Mouse (Mus musculus): Measurements from ENCODE around the gene Slc9a9. TPM values are rescaled to one million over a fixed set of nuclear protein-coding genes. Genes with fewer than 3 reads are reported as not detected.

Slc9a9 gene
- polyA plus RNA-seq, 1 experiment from 2014 or later: 3.7 TPM

GRCm38 (mm10) chr9:95208681-95209080 lies 539.0 kb downstream of the Slc9a9 start:
- Histone ChIP-seq H3K4me3 (replicated peaks; ENCODE audit: low read length) (no peak overlapping the region), H3K4me2 (ENCODE audit: low read length) (no peak overlapping the region), H3K9me3 (ENCODE audit: control insufficient read depth, low read length) (no peaks in the 10 kb centered on the region), H3K27me3 (replicated peaks; ENCODE audit: control insufficient read depth, insufficient read depth, low read length) (no peaks in the 10 kb centered on the region), H3K27ac (ENCODE audit: low read length) (no peak overlapping the region), H3K4me1 (replicated peaks; ENCODE audit: control insufficient read depth, insufficient read depth, low read length) (no peaks in the 10 kb centered on the region), H3K36me3 (ENCODE audit: control insufficient read depth, insufficient read depth) (no peaks in the 10 kb centered on the region), H3K9ac (replicated peaks; ENCODE audit: low read depth, low read length) (no peak overlapping the region)
- 92% methylated on average over 4 of the region's 4 CpGs for WGBS
- no peak for ATAC-seq

GRCm38 (mm10) chr9:95220009-95220408 lies 550.3 kb downstream of the Slc9a9 start:
- WGBS: 81% methylated on average over 3 of the region's 3 CpGs
- no peak overlapping the region for H3K4me2 ChIP-seq (ENCODE audit: low read length)
- no peaks in the 10 kb centered on the region for H3K4me1 ChIP-seq (replicated peaks; ENCODE audit: control insufficient read depth, insufficient read depth, low read length)
- ATAC-seq: no peak
- no peak overlapping the region for H3K9ac ChIP-seq (replicated peaks; ENCODE audit: low read depth, low read length)
- H3K4me3 ChIP-seq (replicated peaks; ENCODE audit: low read length): no peak overlapping the region
- no peaks in the 10 kb centered on the region for H3K9me3 ChIP-seq (ENCODE audit: control insufficient read depth, low read length)
- no peaks in the 10 kb centered on the region for H3K36me3 ChIP-seq (ENCODE audit: control insufficient read depth, insufficient read depth)
- H3K27ac ChIP-seq (ENCODE audit: low read length): no peak overlapping the region
- H3K27me3 ChIP-seq (replicated peaks; ENCODE audit: control insufficient read depth, insufficient read depth, low read length): no peaks in the 10 kb centered on the region

GRCm38 (mm10) chr9:95221310-95221709 lies 551.6 kb downstream of the Slc9a9 start:
- no peak overlapping the region for H3K9ac ChIP-seq (replicated peaks; ENCODE audit: low read depth, low read length)
- H3K27ac ChIP-seq (ENCODE audit: low read length): no peak overlapping the region
- H3K36me3 ChIP-seq (ENCODE audit: control insufficient read depth, insufficient read depth): no peaks in the 10 kb centered on the region
- 94% methylated on average over 5 of the region's 5 CpGs for WGBS
- no peak overlapping the region for H3K4me3 ChIP-seq (replicated peaks; ENCODE audit: low read length)
- no peaks in the 10 kb centered on the region for H3K27me3 ChIP-seq (replicated peaks; ENCODE audit: control insufficient read depth, insufficient read depth, low read length)
- ATAC-seq: no peak
- H3K4me2 ChIP-seq (ENCODE audit: low read length): no peak overlapping the region
- H3K4me1 ChIP-seq (replicated peaks; ENCODE audit: control insufficient read depth, insufficient read depth, low read length): no peaks in the 10 kb centered on the region
- H3K9me3 ChIP-seq (ENCODE audit: control insufficient read depth, low read length): no peaks in the 10 kb centered on the region

- H3K4me1 ChIP-seq (replicated peaks; ENCODE audit: control insufficient read depth, insufficient read depth, low read length): no peaks in the 10 kb centered on the region
- H3K36me3 ChIP-seq (ENCODE audit: control insufficient read depth, insufficient read depth): no peaks in the 10 kb centered on the region
- ATAC-seq: no peak
- H3K4me3 ChIP-seq (replicated peaks; ENCODE audit: low read length): no peak overlapping the region
- H3K27ac ChIP-seq (ENCODE audit: low read length): no peak overlapping the region
- no peak overlapping the region for H3K9ac ChIP-seq (replicated peaks; ENCODE audit: low read depth, low read length)
- no peaks in the 10 kb centered on the region for H3K9me3 ChIP-seq (ENCODE audit: control insufficient read depth, low read length)
- H3K27me3 ChIP-seq (replicated peaks; ENCODE audit: control insufficient read depth, insufficient read depth, low read length): no peaks in the 10 kb centered on the region
- 76% methylated on average over 4 of the region's 4 CpGs for WGBS
- no peak overlapping the region for H3K4me2 ChIP-seq (ENCODE audit: low read length)
These were observed 557.3 kb downstream of the Slc9a9 start for GRCm38 (mm10) chr9:95226986-95227385.

GRCm38 (mm10) chr9:95228123-95228522 lies 558.4 kb downstream of the Slc9a9 start:
- Histone ChIP-seq H3K36me3 (ENCODE audit: control insufficient read depth, insufficient read depth) (no peaks in the 10 kb centered on the region), H3K27ac (ENCODE audit: low read length) (no peak overlapping the region), H3K4me1 (replicated peaks; ENCODE audit: control insufficient read depth, insufficient read depth, low read length) (no peaks in the 10 kb centered on the region), H3K4me3 (replicated peaks; ENCODE audit: low read length) (no peak overlapping the region), H3K9me3 (ENCODE audit: control insufficient read depth, low read length) (no peaks in the 10 kb centered on the region), H3K9ac (replicated peaks; ENCODE audit: low read depth, low read length) (no peak overlapping the region), H3K4me2 (ENCODE audit: low read length) (no peak overlapping the region), H3K27me3 (replicated peaks; ENCODE audit: control insufficient read depth, insufficient read depth, low read length) (no peaks in the 10 kb centered on the region)
- 90% methylated on average over 1 of the region's 1 CpGs for WGBS
- ATAC-seq: no peak

- no peaks in the 10 kb centered on the region for H3K36me3 ChIP-seq (ENCODE audit: control insufficient read depth, insufficient read depth)
- H3K9me3 ChIP-seq (ENCODE audit: control insufficient read depth, low read length): no peaks in the 10 kb centered on the region
- H3K27ac ChIP-seq (ENCODE audit: low read length): no peak overlapping the region
- H3K4me2 ChIP-seq (ENCODE audit: low read length): no peak overlapping the region
- no peak overlapping the region for H3K4me3 ChIP-seq (replicated peaks; ENCODE audit: low read length)
- WGBS: 96% methylated on average over 2 of the region's 2 CpGs
- ATAC-seq: no peak
- H3K9ac ChIP-seq (replicated peaks; ENCODE audit: low read depth, low read length): no peak overlapping the region
- no peaks in the 10 kb centered on the region for H3K4me1 ChIP-seq (replicated peaks; ENCODE audit: control insufficient read depth, insufficient read depth, low read length)
- no peaks in the 10 kb centered on the region for H3K27me3 ChIP-seq (replicated peaks; ENCODE audit: control insufficient read depth, insufficient read depth, low read length)
These were observed 559.4 kb downstream of the Slc9a9 start for GRCm38 (mm10) chr9:95229147-95229546.

- H3K27me3 ChIP-seq (replicated peaks; ENCODE audit: control insufficient read depth, insufficient read depth, low read length): no peaks in the 10 kb centered on the region
- H3K9ac ChIP-seq (replicated peaks; ENCODE audit: low read depth, low read length): no peak overlapping the region
- H3K4me2 ChIP-seq (ENCODE audit: low read length): no peak overlapping the region
- H3K27ac ChIP-seq (ENCODE audit: low read length): no peak overlapping the region
- no peak overlapping the region for H3K4me3 ChIP-seq (replicated peaks; ENCODE audit: low read length)
- no peak for ATAC-seq
- no peaks in the 10 kb centered on the region for H3K4me1 ChIP-seq (replicated peaks; ENCODE audit: control insufficient read depth, insufficient read depth, low read length)
- no peaks in the 10 kb centered on the region for H3K36me3 ChIP-seq (ENCODE audit: control insufficient read depth, insufficient read depth)
- H3K9me3 ChIP-seq (ENCODE audit: control insufficient read depth, low read length): no peaks in the 10 kb centered on the region; the same call in 1 of the 2 replicates
These were observed 570.2 kb downstream of the Slc9a9 start for GRCm38 (mm10) chr9:95239900-95240299.

GRCm38 (mm10) chr9:95242628-95243195 lies 573.0 kb downstream of the Slc9a9 start:
- Histone ChIP-seq H3K4me1 (replicated peaks; ENCODE audit: control insufficient read depth, insufficient read depth, low read length) (no peaks in the 10 kb centered on the region), H3K9ac (replicated peaks; ENCODE audit: low read depth, low read length) (no peak overlapping the region), H3K27me3 (replicated peaks; ENCODE audit: control insufficient read depth, insufficient read depth, low read length) (no peaks in the 10 kb centered on the region), H3K27ac (ENCODE audit: low read length) (no peak overlapping the region), H3K9me3 (ENCODE audit: control insufficient read depth, low read length) (no peaks in the 10 kb centered on the region), H3K36me3 (ENCODE audit: control insufficient read depth, insufficient read depth) (no peaks in the 10 kb centered on the region), H3K4me3 (replicated peaks; ENCODE audit: low read length) (no peak overlapping the region), H3K4me2 (ENCODE audit: low read length) (no peak overlapping the region)
- no peak for ATAC-seq
- WGBS: 84% methylated on average over 2 of the region's 2 CpGs

GRCm38 (mm10) chr9:95254162-95254561 lies 584.5 kb downstream of the Slc9a9 start:
- no peaks in the 10 kb centered on the region for H3K27me3 ChIP-seq (replicated peaks; ENCODE audit: control insufficient read depth, insufficient read depth, low read length)
- no peak for ATAC-seq
- H3K9me3 ChIP-seq (ENCODE audit: control insufficient read depth, low read length): no peaks in the 10 kb centered on the region
- H3K4me1 ChIP-seq (replicated peaks; ENCODE audit: control insufficient read depth, insufficient read depth, low read length): no peaks in the 10 kb centered on the region
- H3K36me3 ChIP-seq (ENCODE audit: control insufficient read depth, insufficient read depth): no peaks in the 10 kb centered on the region
- H3K27ac ChIP-seq (ENCODE audit: low read length): no peak overlapping the region
- no peak overlapping the region for H3K4me2 ChIP-seq (ENCODE audit: low read length)
- no peak overlapping the region for H3K9ac ChIP-seq (replicated peaks; ENCODE audit: low read depth, low read length)
- 81% methylated on average over 4 of the region's 4 CpGs for WGBS
- H3K4me3 ChIP-seq (replicated peaks; ENCODE audit: low read length): no peak overlapping the region

GRCm38 (mm10) chr9:95255844-95256243 lies 586.1 kb downstream of the Slc9a9 start:
- 69% methylated on average over 6 of the region's 6 CpGs for WGBS
- Histone ChIP-seq H3K4me1 (replicated peaks; ENCODE audit: control insufficient read depth, insufficient read depth, low read length) (no peaks in the 10 kb centered on the region), H3K4me2 (ENCODE audit: low read length) (no peak overlapping the region), H3K36me3 (ENCODE audit: control insufficient read depth, insufficient read depth) (no peaks in the 10 kb centered on the region), H3K9ac (replicated peaks; ENCODE audit: low read depth, low read length) (no peak overlapping the region), H3K4me3 (replicated peaks; ENCODE audit: low read length) (no peak overlapping the region), H3K27ac (ENCODE audit: low read length) (no peak overlapping the region), H3K9me3 (ENCODE audit: control insufficient read depth, low read length) (no peaks in the 10 kb centered on the region), H3K27me3 (replicated peaks; ENCODE audit: control insufficient read depth, insufficient read depth, low read length) (no peaks in the 10 kb centered on the region)
- ATAC-seq: peak; percentile 61; the same call in 1 of the 2 replicates

All from forebrain, embryonic 16.5 days (tissue).